Mouse (Mus musculus) Patski (cell line): ENCODE results near the gene Galc. TPM values are rescaled to one million over a fixed set of nuclear protein-coding genes. Genes with fewer than 3 reads are reported as not detected.

Experiments used
- ATAC-seq: fragments of 100-300 bp; one replicate; pipeline ENCODE4 v1.8.0; 2021
- CTCF ChIA-PET: fragments of 350-600 bp; sonication (Branson Sonifier 250); formaldehyde crosslinking; loops from one replicate; lab custom pipeline; 2022; ENCODE audit warnings: inconsistent platforms; lab: Charles Lee
- POLR2A ChIA-PET: fragments of 350-600 bp; sonication (Branson Sonifier 250); formaldehyde crosslinking; loops from one replicate; lab custom pipeline; 2022; ENCODE audit warnings: antibody characterized with exemption, inconsistent platforms; lab: Charles Lee
- DNase-seq: peaks from one replicate; pipeline ENCODE4 v3.0.0-alpha.2; 2011; ENCODE audit warnings: low read depth, low spot score
- H3K27me3 ChIP-seq: fragments of 371-371 bp; one replicate; pipeline ENCODE4 v1.5.1; 2021
- CTCF ChIP-seq: fragments of 100-300 bp; IDR thresholded peaks from one replicate; pipeline ENCODE4 v1.5.1; 2021
- in situ Hi-C: fragments of 300-500 bp; cut with MboI; formaldehyde crosslinking; loops from 3 replicates; pipeline ENCODE4 v1.11.1; 2018; ENCODE audit warnings: low pct_unique_long_range_greater_than_20kb, mixed read lengths
- polyA plus RNA-seq: library from polyadenylated mRNA; unstranded; gene quantifications from one replicate; pipeline ENCODE4 v1.2.3, GENCODE M21; 2021

Galc gene
- polyA plus RNA-seq, 1 experiment from 2014 or later: 60.4 TPM

GRCm38 (mm10) chr12:98280996-98281395 lies 21.7 kb upstream of the Galc start:
- ATAC-seq (no peak), DNase-seq (no peak)
- no peak for TF ChIP-seq CTCF
- POLR2A ChIA-PET: no interaction called here
- H3K27me3 ChIP-seq: no peaks in the 10 kb centered on the region
- in situ Hi-C loops: loop anchor here (5.0 kb wide), 2 partner anchors 66 to 171 kb away; no protein-coding TSS in a partner anchor
- CTCF ChIA-PET: interaction anchor here (0.6 to 4.5 kb wide), 19 partner anchors 9 to 365 kb away, joined by 3 to 36 read pairs (median 3); no protein-coding TSS in a partner anchor

- DNase-seq: no peak
Observed at GRCm38 (mm10) chr12:98280530-98280929, 21.3 kb upstream of the Galc start.

GRCm38 (mm10) chr12:98272433-98272832 lies 13.2 kb upstream of the Galc start:
- in situ Hi-C loops: no loop called here
- no peaks in the 10 kb centered on the region for H3K27me3 ChIP-seq
- no peak for DNase-seq
- no peak for TF ChIP-seq CTCF
- CTCF ChIA-PET: interaction anchor here (2.0 kb wide), 1 partner anchor 9 kb away, joined by 7 read pairs; no protein-coding TSS in a partner anchor
- POLR2A ChIA-PET: no interaction called here
- no peak for ATAC-seq

More at GRCm38 (mm10) chr12:98280530-98280929, 21.3 kb upstream of the Galc start:
- CTCF ChIA-PET: interaction anchor here (0.6 to 4.5 kb wide), 20 partner anchors 8 to 366 kb away, joined by 3 to 36 read pairs (median 4); partner anchors contain the start of gene Gpr65
- no peak for ATAC-seq
- in situ Hi-C loops: loop anchor here (5.0 kb wide), 2 partner anchors 67 to 172 kb away; no protein-coding TSS in a partner anchor
- TF ChIP-seq CTCF: peak; percentile 89
- POLR2A ChIA-PET: no interaction called here
- H3K27me3 ChIP-seq: no peaks in the 10 kb centered on the region

GRCm38 (mm10) chr12:98270810-98271566 lies 11.7 kb upstream of the Galc start:
- no peak for TF ChIP-seq CTCF
- POLR2A ChIA-PET: no interaction called here
- in situ Hi-C loops: no loop called here

GRCm38 (mm10) chr12:98269791-98270745 lies 10.8 kb upstream of the Galc start:
- CTCF ChIA-PET: no interaction called here
- no peaks in the 10 kb centered on the region for H3K27me3 ChIP-seq
- ATAC-seq (no peak), DNase-seq (no peak)
- POLR2A ChIA-PET: interaction anchor here (0.5 kb wide), 1 partner anchor 12 kb away, joined by 3 read pairs; no protein-coding TSS in a partner anchor
- in situ Hi-C loops: no loop called here
- TF ChIP-seq CTCF: no peak

More at GRCm38 (mm10) chr12:98270810-98271566, 11.7 kb upstream of the Galc start:
- DNase-seq (no peak), ATAC-seq (no peak)
- no peaks in the 10 kb centered on the region for H3K27me3 ChIP-seq
- CTCF ChIA-PET: interaction anchor here (2.0 kb wide), 1 partner anchor 11 kb away, joined by 7 read pairs; no protein-coding TSS in a partner anchor

- H3K27me3 ChIP-seq: no peaks in the 10 kb centered on the region
- in situ Hi-C loops: no loop called here
- no peak for DNase-seq
- ATAC-seq: no peak
- ChIA-PET CTCF (interaction anchor here (1.2 kb wide), 1 partner anchor 12 kb away, joined by 4 read pairs; no protein-coding TSS in a partner anchor), POLR2A (no interaction called here)
- TF ChIP-seq CTCF: no peak
Observed at GRCm38 (mm10) chr12:98268441-98269369, 9.4 kb upstream of the Galc start, which contains the start of gene Gpr65. Gene Gpr65 (plus strand): TSS chr12:98268635.

GRCm38 (mm10) chr12:98265697-98266096 lies 6.4 kb upstream of the Galc start:
- H3K27me3 ChIP-seq: no peaks in the 10 kb centered on the region
- no peak for DNase-seq
- ATAC-seq: no peak
- no peak for TF ChIP-seq CTCF
- ChIA-PET CTCF (no interaction called here), POLR2A (no interaction called here)
- in situ Hi-C loops: no loop called here

GRCm38 (mm10) chr12:98259518-98259852 lies 226 bp upstream of the Galc start:
- ChIA-PET POLR2A (no interaction called here), CTCF (no interaction called here)
- DNase-seq (no peak), ATAC-seq (no peak)
- H3K27me3 ChIP-seq: no peaks in the 10 kb centered on the region
- TF ChIP-seq CTCF: no peak
- in situ Hi-C loops: no loop called here

GRCm38 (mm10) chr12:98258371-98258844 lies 851 bp downstream of the Galc start:
- in situ Hi-C loops: no loop called here
- CTCF ChIA-PET: no interaction called here
- H3K27me3 ChIP-seq: no peaks in the 10 kb centered on the region
- POLR2A ChIA-PET: no interaction called here
- no peak for TF ChIP-seq CTCF
- DNase-seq (no peak), ATAC-seq (no peak)
